Mouse (Mus musculus) splenic B cell, adult 2 months (primary cell): ENCODE measurements at regions not wholly inside any gene's neighbourhood (a gene's known extent, or its start where the extent isn't known, plus 50 kb on each side); places are given as distances from the start of the nearest gene placed in this dataset.

Experiments used
- DNase-seq: peaks from one replicate; pipeline ENCODE4 v3.0.0-alpha.2; 2011; ENCODE audit warnings: low read depth, low spot score
- H3K27me3 ChIP-seq: 2 replicates; pipeline ENCODE4 v1.6.1; 2012; ENCODE audit warnings: mild to moderate bottlenecking, low read length, moderate library complexity, mixed read lengths; ENCODE audit not compliant: control insufficient read depth, poor library complexity, insufficient read depth, severe bottlenecking
- H3K36me3 ChIP-seq: 2 replicates; pipeline ENCODE4 v1.6.1; 2012; ENCODE audit warnings: mild to moderate bottlenecking, low read length, moderate library complexity, mixed read lengths; ENCODE audit not compliant: control insufficient read depth, poor library complexity, insufficient read depth, severe bottlenecking

DNA sequence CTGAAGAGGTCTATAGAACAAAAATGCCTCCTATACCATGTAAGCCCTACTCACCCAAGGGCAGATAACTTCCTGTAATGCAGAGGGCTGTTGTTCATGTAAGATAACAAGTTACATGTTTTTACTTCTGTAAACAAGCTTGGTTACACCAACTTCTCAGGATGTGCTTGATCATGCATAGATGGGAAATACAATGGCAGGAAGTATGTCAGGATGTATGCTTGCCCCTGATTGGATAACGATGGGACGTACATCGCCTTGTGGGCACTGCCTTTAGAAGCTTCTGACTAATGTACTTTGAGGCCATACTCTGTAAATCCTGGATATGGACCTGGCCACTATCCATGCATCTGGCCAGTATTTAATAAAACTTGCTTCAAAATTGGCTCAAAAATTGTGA is 69.2 kb upstream of the Pde3b start:
- H3K27me3 ChIP-seq, result no peaks in the 10 kb centered on the region
- no peaks in the 10 kb centered on the region for H3K36me3 ChIP-seq
- no peak for DNase-seq

DNA sequence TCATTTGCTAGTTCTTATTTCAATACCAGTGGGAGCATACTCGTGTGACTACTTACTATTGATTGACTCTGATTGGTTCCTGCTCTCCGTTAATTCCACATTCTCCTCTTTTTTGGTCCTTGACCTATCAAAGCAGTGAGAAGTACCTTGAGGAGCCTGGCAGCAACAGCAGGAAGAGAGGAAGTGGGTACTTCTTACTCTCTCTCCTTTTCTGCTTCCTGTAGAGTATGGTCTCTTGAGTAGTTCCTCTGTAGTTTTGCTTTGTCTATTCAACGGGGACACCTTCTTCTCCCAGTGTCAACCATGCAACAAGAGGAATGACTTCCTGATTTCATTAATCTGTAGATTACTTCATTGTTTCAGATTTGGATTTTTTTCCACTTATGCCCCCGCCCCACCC is 68.1 kb upstream of the Pde3b start:
- H3K36me3 ChIP-seq, result no peaks in the 10 kb centered on the region
- H3K27me3 ChIP-seq, result no peaks in the 10 kb centered on the region
- DNase-seq, result peak; percentile 27

DNA sequence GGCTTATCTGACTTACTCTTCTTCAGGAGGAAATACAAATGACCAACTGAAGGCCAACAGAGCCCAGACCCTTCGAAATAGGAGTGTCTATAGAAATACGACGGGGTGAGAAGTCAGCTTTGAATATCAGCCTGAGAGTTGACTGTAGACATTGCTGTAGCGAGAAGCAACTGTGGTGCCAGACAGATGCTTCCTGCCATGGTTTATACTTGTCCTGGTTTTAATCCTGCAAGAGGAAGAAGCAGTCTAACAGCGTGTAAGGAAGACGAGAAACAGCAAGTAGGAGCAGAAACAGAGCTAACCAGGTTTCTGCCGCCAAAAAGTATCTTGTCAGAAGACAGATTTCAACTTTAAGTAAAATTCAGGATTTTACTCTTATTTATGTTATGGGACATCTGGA is 64.1 kb upstream of the Pde3b start:
- H3K36me3 ChIP-seq, result no peaks in the 10 kb centered on the region
- DNase-seq, result no peak
- no peaks in the 10 kb centered on the region for H3K27me3 ChIP-seq

DNA sequence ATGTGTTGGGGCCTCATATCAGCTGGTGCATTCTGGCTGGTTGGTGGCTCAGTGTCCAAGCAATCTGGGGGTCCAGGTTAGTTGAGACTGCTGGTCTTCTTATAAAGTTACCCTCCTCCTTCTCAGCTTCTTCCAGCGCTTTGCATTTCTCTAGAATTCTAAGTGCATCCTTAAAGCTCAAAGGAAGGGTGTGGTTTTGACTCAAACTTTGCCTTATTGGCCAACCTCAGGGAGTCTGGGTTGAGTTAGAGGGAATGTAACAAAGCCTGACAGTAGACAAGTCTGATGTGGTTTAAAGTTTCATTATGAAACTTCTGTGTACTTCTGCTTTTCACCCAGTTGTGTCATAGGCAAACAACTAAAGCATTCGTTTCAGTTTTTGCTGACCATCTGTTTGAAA is 58.7 kb upstream of the Pde3b start:
- no peaks in the 10 kb centered on the region for H3K36me3 ChIP-seq
- H3K27me3 ChIP-seq, result no peaks in the 10 kb centered on the region
- peak; percentile 78 for DNase-seq

DNA sequence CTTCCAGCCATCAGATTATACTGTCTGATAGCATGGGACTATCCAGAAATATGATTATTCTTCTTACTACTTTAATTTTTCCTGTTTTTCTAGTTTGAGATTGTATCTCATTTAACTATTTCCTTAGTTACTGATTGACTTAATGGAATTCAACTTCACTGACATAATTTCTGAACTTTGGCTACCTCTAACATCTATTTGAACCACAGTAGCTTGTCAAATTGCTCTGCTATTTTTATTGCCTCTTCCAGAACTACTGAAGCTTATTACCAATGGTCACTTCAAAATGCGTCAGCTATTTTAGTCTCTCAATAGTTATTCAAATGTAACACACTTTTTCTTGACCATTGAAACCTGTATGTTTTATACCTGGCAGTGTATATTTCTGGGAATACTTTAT is 52.9 kb upstream of the Pde3b start:
- Histone ChIP-seq H3K36me3 (no peaks in the 10 kb centered on the region), H3K27me3 (no peaks in the 10 kb centered on the region)
- no peak for DNase-seq

DNA sequence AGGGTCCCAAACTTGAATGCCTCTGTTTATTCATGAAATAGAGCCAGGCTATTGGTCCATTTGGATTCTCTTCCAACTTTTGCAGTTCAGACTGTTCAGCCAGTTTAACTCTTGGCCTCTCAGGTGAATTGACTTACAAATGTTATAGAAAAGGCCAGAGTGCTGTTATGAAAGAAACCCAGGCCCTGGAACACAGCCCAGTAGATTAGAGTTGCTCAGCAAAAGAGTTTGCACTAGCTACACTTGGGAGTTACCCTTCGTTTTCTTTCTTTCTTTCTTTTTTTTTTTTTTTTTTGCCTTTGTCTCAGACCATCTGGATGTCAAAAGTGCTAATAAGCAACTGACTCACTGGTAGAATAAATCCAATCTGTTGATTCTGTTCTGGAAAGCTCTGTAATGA is 51.0 kb upstream of the Pde3b start:
- H3K36me3 ChIP-seq, result no peaks in the 10 kb centered on the region
- H3K27me3 ChIP-seq, result no peaks in the 10 kb centered on the region
- no peak for DNase-seq
